Mouse (Mus musculus): ENCODE results near the gene Trappc6b. TPM values are rescaled to one million over a fixed set of nuclear protein-coding genes. Genes with fewer than 3 reads are reported as not detected.
"Not testable (repeated sequence)": the region's sequence is repeated elsewhere in the genome, so short reads cannot be mapped to it uniquely, and the experiment has no call there.

The Trappc6b gene
- total and polyA plus RNA-seq, 3 experiments, result 45.9 to 75.3 TPM; not detected in 1

DNA sequence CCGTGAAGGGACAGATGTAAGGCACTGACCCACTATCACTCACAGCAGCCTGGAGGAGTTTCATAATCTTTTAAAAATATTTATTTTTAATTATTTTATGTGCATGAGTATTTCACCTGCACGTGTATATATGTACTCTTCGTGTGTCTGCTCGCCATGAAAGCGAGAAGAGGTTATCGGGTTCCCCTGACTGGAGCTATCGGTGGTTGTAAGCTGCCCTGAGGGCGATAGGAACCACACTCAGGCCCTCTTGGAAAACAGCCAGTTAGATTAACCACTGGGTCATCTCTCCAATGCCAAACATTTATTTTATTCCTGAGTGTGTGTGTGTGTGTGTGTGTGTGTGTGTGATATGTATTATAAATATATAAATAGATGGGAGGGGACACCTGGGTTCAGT is 3.6 kb upstream of the Trappc6b start (continued):
- no peak for TF ChIP-seq KAT2A (conservative IDR thresholded peaks at IDR 0.05; ENCODE audit: low read depth, low read length)

DNA sequence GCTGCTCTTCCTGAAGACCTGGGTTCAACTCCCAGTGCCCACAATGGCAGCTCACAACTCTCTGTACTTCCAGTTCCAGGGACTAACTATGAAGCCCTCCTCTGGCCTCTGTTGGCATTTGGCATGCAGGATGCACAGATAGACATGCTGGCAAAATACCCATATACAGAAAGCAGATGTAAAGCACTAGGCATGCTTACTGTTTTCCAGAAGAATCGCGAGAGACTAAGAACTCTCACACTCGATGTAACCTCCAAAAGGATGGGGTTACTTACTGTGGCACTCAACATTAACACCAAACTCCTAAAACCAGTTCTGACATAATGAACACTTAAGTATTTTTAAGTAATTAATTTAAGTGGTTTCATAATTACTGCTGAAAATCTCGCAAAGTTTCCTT is 950 bp downstream of the Trappc6b start:
- peaks cover 33% of the 10 kb centered on the region for H3K79me2 ChIP-seq (ENCODE audit: control insufficient read depth, insufficient read depth, low read length, poor library complexity)
- no peaks in the 10 kb centered on the region for H3K9me3 ChIP-seq (replicated peaks; ENCODE audit: insufficient read depth, low read length)
- peaks cover 14 to 33% of the 10 kb centered on the region in 2 experiments for H3K4me1 ChIP-seq (ENCODE audit: control insufficient read depth in 1 of 2, insufficient read depth in 2 of 2, low read length in 2 of 2)
- H3K27ac ChIP-seq (ENCODE audit: control insufficient read depth, low read depth, low read length), result peak overlapping the region; percentile 80
- DNase-seq (ENCODE audit: low read depth, low spot score), result peak; percentile 54
- TF ChIP-seq CHD2 (IDR thresholded peaks at IDR 0.05; ENCODE audit: low read length), result no peak
- TF ChIP-seq MXI1 (IDR thresholded peaks at IDR 0.05; ENCODE audit: low read depth, low read length), result 0 out of 2 replicates have a peak, but pooled peaks have one; percentile 29
- TF ChIP-seq TBP (IDR thresholded peaks at IDR 0.05; ENCODE audit: low read depth, low read length), result 0 out of 2 replicates have a peak, but pooled peaks have one; percentile 52
- peak overlapping the region; percentile 80 for H3K9ac ChIP-seq (ENCODE audit: control insufficient read depth, low read depth, low read length, poor library complexity, severe bottlenecking)
- peaks cover 0 to 45% of the 10 kb centered on the region in 2 experiments; a peak in 3 of 4 replicates for H3K36me3 ChIP-seq (ENCODE audit: control insufficient read depth in 1 of 2, insufficient read depth in 2 of 2, low read length in 2 of 2)
- peak overlapping the region; percentile 84 to 94 for H3K4me3 ChIP-seq (ENCODE audit: control insufficient read depth in 1 of 2, insufficient read depth in 1 of 2, low read depth in 2 of 2, low read length in 2 of 2)
- no peaks in the 10 kb centered on the region for H3K27me3 ChIP-seq (ENCODE audit: control insufficient read depth in 1 of 2, insufficient read depth in 2 of 2, low read length in 2 of 2)

DNA sequence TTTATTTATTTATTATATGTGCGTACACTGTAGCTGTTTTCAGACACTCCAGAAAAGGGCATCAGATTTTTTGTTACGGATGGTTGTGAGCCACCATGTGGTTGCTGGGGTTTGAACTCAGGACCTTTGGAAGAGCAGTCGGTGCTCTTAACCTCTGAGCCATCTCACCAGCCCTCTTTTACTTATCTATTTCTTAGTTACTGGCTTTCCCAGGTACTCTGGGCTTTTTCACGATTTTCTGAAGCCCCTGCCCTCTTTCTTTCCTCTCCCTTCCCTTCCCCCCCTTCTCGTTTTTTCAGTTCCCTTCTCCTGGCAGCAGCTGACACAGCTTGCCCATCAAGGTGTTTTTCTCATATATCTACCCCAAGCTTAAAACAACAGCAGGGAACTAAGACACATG is 3.0 kb downstream of the Trappc6b start:
- H3K27ac ChIP-seq (ENCODE audit: control insufficient read depth, low read depth, low read length), result peak overlapping the region; percentile 3; the same call in 1 of the 2 replicates
- H3K9me3 ChIP-seq (replicated peaks; ENCODE audit: insufficient read depth, low read length); DNase-seq (ENCODE audit: low read depth, low spot score); H3K9ac ChIP-seq (ENCODE audit: control insufficient read depth, low read depth, low read length, poor library complexity, severe bottlenecking); H3K4me3 ChIP-seq (ENCODE audit: control insufficient read depth in 1 of 2, insufficient read depth in 1 of 2, low read depth in 2 of 2, low read length in 2 of 2); H3K27me3 ChIP-seq (ENCODE audit: control insufficient read depth in 1 of 2, insufficient read depth in 2 of 2, low read length in 2 of 2): not testable (repeated sequence)
- peaks cover 29 to 49% of the 10 kb centered on the region in 2 experiments for H3K4me1 ChIP-seq (ENCODE audit: control insufficient read depth in 1 of 2, insufficient read depth in 2 of 2, low read length in 2 of 2)
- peaks cover 44% of the 10 kb centered on the region for H3K79me2 ChIP-seq (ENCODE audit: control insufficient read depth, insufficient read depth, low read length, poor library complexity)
- peaks cover 0 to 60% of the 10 kb centered on the region in 2 experiments; a peak in 3 of 4 replicates for H3K36me3 ChIP-seq (ENCODE audit: control insufficient read depth in 1 of 2, insufficient read depth in 2 of 2, low read length in 2 of 2)
- TF ChIP-seq TBP (IDR thresholded peaks at IDR 0.05; ENCODE audit: low read depth, low read length), result peak; percentile 64; the same call in 1 of the 2 replicates
- TF ChIP-seq ETS1 (IDR thresholded peaks at IDR 0.05; ENCODE audit: low read depth, low read length), result 0 out of 2 replicates have a peak, but pooled peaks have one; percentile 6

DNA sequence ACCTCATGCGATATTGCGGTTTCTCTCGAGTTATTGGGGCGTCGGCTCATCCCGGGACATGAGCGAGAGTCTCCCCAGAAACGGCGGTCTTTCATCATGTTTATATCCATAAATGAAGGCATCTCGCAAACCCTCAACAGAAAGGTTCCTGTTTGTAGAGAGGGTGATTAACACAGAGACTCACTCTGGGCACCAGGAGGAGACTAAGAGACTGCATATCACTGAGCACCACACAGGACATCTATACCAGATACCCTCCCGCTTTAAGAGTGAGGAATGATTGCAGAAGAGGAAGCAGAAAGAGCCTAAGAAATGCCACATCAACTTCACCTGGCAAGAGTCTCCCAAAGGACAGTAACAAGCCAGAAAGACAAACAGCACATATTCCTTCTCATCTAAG is 5.0 kb downstream of the Trappc6b start:
- Histone ChIP-seq H3K4me1 (ENCODE audit: control insufficient read depth in 1 of 2, insufficient read depth in 2 of 2, low read length in 2 of 2) (peaks cover 33 to 64% of the 10 kb centered on the region in 2 experiments), H3K36me3 (ENCODE audit: control insufficient read depth in 1 of 2, insufficient read depth in 2 of 2, low read length in 2 of 2) (peaks cover 3 to 72% of the 10 kb centered on the region in 2 experiments; a peak in 3 of 4 replicates), H3K79me2 (ENCODE audit: control insufficient read depth, insufficient read depth, low read length, poor library complexity) (peaks cover 53% of the 10 kb centered on the region), H3K9me3 (replicated peaks; ENCODE audit: insufficient read depth, low read length) (no peaks in the 10 kb centered on the region), H3K4me3 (ENCODE audit: control insufficient read depth in 1 of 2, insufficient read depth in 1 of 2, low read depth in 2 of 2, low read length in 2 of 2) (peak overlapping the region; percentile 1 to 34; a peak in 3 of 4 replicates), H3K9ac (ENCODE audit: control insufficient read depth, low read depth, low read length, poor library complexity, severe bottlenecking) (peak overlapping the region; percentile 56), H3K27me3 (ENCODE audit: control insufficient read depth in 1 of 2, insufficient read depth in 2 of 2, low read length in 2 of 2) (no peaks in the 10 kb centered on the region), H3K27ac (ENCODE audit: control insufficient read depth, low read depth, low read length) (peak overlapping the region; percentile 96)
- DNase-seq (ENCODE audit: low read depth, low spot score), result peak; percentile 91
- TF ChIP-seq UBTF (IDR thresholded peaks at IDR 0.05; ENCODE audit: borderline replicate concordance, insufficient read depth, low read depth, low read length) (no peak), MAFK (IDR thresholded peaks at IDR 0.05; ENCODE audit: borderline replicate concordance, low read depth, low read length) (no peak), MEF2A (IDR thresholded peaks at IDR 0.05; ENCODE audit: extremely low read depth, insufficient replicate concordance, low read depth, low read length, poor library complexity, severe bottlenecking) (no peak), CTCF (IDR thresholded peaks at IDR 0.05 in 2 of 3, conservative IDR thresholded peaks at IDR 0.05 in 1 of 3; ENCODE audit: control insufficient read depth in 1 of 3, insufficient read depth in 1 of 3, low read depth in 2 of 3, low read length in 3 of 3, poor library complexity in 1 of 3, severe bottlenecking in 1 of 3) (no peak), POLR2AphosphoS5 (IDR thresholded peaks at IDR 0.05; ENCODE audit: borderline replicate concordance, low read depth, low read length) (no peak), SIN3A (IDR thresholded peaks at IDR 0.05; ENCODE audit: low read length) (no peak; the same call in 1 of the 2 replicates), ELF1 (IDR thresholded peaks at IDR 0.05; ENCODE audit: low read depth, low read length) (no peak), NRF1 (IDR thresholded peaks at IDR 0.05; ENCODE audit: insufficient read depth, low read depth, low read length, poor library complexity, severe bottlenecking) (no peak), RCOR1 (IDR thresholded peaks at IDR 0.05; ENCODE audit: low read depth, low read length) (peak; percentile 39; the same call in 1 of the 2 replicates), ZMIZ1 (IDR thresholded peaks at IDR 0.05; ENCODE audit: low read depth, low read length) (no peak), MAZ (IDR thresholded peaks at IDR 0.05; ENCODE audit: low read depth, low read length) (no peak), GATA1 (IDR thresholded peaks at IDR 0.05; ENCODE audit: low read depth, low read length) (peak; percentile 63), USF1 (IDR thresholded peaks at IDR 0.05; ENCODE audit: low read depth, low read length) (no peak), MYC (IDR thresholded peaks at IDR 0.05; ENCODE audit: low read depth, low read length) (no peak), USF2 (IDR thresholded peaks at IDR 0.05; ENCODE audit: borderline replicate concordance in 1 of 2, insufficient read depth in 1 of 2, low read depth in 1 of 2, low read length in 2 of 2) (no peak), EP300 (IDR thresholded peaks at IDR 0.05; ENCODE audit: low read depth in 1 of 2, low read length in 2 of 2) (peak; percentile 55 to 77; a peak in 3 of 4 replicates), TCF12 (IDR thresholded peaks at IDR 0.05; ENCODE audit: low read depth, low read length) (peak; percentile 72; the same call in 1 of the 2 replicates)
